Mouse (Mus musculus) megakaryocyte progenitor cell, adult 5-6 weeks (primary cell): ENCODE results near the gene Lyl1. TPM values are rescaled to one million over a fixed set of nuclear protein-coding genes. Genes with fewer than 3 reads are reported as not detected.

Experiments used
- ATAC-seq: replicated peaks from 2 replicates; pipeline ENCODE4 v1.8.0; 2016; ENCODE audit warnings: mild to moderate bottlenecking, moderate TSS enrichment, inconsistent platforms; ENCODE audit not compliant: poor library complexity
- total RNA-seq, 2 experiments: library from RNA; stranded (forward) in 1 of 2; stranded (reverse) in 1 of 2; fragments of 157-497, 149-512 nt in 1 of 2; fragments of 200-1000 nt in 1 of 2; gene quantifications; 2 replicates each; pipeline versions ENCODE4 v1.2.3 to v1.2.4; 2015 to 2017

Lyl1 gene
- total RNA-seq, 2 experiments from 2014 or later: 56.3 to 65.6 TPM

DNA sequence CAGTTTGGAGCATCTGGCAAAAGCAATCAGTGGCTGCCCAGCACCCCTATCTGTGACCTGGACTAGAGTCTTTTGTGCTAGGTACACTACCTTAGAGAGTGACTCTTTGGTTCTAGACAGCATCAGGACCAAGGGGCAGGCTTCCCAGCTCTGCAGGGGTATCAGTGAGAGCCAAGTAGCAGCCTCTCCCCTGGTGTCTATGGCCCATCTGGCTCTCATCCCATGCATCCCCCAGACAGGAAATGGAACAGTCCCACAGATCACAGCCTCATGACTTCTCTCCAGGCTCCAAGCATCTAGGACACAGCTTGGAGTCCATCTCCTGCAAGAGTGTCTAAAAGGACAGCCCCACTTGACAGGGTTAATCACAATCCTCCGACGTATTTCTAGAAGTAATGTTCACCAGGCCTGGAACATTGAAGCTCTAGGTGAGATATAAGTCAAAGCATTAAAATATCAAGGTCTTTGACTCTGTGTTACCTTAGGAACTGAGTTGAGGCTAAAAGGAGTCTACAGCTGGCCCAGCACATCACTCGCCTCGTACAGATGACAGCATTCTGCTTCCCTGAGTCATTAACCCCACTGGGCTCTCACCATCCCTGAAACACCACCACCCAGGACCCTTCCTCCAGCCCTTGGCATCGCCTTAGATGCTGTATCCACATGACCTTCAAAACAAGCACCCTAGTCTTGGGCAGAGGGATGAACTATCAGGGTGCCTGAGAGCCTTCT is 17.9 kb downstream of the Lyl1 start:
- no peak for ATAC-seq

DNA sequence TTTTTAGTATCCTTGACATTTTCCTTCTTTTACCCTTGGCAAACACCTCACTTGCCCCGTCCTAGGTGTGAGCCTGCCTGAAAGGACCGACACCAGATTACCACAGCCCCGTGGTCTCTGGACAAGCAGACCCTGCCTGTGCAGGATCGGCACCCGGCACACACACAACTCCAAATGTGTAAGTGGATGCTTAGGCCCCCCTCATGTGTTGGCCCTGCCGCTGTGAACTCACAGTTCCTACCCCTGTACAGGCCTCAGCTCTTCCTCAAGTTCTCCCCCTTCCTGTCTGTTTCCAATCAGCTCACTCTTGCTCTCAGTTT is 21.2 kb downstream of the Lyl1 start:
- no peak for ATAC-seq

DNA sequence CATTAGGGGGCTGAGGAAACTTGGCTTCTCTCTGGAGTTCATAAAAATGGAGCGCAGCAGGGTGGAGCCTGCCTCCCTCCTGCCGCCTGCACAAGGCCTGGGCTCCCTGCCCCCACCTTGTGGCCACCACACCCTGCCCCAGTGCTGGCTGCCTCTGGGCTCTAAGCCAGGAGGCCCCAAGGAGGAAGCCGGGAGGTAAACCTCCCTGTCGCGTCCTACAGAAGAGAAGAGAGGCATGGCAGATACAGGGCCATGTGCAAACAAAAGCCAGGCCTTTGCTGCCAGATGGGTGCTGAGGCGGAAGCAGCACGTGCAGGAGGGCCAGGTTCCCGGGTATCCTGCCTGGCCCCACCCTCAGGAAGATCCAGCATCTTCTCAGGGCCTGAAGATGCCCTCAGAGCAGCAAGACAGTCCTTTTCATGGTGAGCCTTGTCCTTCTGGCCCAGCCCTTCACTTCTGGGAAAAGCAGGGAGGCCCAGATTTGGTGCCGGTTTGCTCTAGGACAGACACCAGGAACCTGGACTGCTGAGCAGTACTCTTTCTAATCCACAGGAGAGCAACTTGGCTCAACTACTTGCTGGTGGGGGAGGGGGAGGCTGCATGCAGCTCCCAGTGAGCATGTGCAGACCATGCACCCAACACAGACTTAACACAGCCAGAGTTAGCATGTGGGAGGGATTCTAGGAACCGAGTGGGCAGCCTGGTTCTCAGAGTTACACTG is 21.8 kb downstream of the Lyl1 start, which contains the start of gene G430095P16Rik:
TSS of gene G430095P16Rik (plus strand) at position 158 of the 721 bp plus-strand sequence.
- peak; percentile 83 for ATAC-seq

DNA sequence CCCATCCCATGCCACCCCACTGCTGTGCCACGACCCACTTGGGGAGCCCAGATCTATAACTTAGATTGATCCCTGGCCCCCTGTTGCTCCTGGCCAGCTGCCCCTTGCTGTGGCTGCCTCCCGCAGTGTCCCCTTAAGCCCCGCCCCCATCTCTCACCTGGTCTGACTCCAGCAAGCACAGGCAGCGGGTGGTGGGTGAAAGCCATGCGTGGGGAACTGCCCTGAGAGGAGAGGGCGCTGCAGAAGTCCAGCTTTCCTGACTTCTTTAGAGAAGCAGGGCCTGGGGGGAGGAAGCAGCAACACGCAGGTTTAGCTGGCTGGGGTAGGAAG is 22.3 kb downstream of the Lyl1 start:
- peak; percentile 15; the same call in 1 of the 2 replicates for ATAC-seq

DNA sequence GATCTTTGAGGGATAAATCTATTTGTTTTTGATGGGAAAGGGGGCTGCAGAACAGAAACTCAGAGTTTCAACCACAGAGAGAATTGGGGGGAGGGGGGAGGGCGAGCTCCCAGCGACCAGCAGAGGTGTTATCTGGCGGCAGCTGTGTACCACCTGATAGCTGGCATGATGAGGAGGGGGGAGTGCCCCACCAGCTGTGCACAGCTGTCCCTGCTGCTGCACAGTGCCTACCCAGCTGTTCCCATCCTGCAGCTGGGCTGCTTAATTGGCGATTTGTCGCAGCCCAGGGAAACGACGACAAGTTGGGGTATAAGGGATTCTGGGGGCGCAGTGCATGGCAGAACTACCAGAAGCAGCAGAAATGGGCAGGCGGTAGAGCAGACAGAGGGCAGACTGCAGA is 23.4 kb downstream of the Lyl1 start:
- peak; percentile 25 for ATAC-seq

DNA sequence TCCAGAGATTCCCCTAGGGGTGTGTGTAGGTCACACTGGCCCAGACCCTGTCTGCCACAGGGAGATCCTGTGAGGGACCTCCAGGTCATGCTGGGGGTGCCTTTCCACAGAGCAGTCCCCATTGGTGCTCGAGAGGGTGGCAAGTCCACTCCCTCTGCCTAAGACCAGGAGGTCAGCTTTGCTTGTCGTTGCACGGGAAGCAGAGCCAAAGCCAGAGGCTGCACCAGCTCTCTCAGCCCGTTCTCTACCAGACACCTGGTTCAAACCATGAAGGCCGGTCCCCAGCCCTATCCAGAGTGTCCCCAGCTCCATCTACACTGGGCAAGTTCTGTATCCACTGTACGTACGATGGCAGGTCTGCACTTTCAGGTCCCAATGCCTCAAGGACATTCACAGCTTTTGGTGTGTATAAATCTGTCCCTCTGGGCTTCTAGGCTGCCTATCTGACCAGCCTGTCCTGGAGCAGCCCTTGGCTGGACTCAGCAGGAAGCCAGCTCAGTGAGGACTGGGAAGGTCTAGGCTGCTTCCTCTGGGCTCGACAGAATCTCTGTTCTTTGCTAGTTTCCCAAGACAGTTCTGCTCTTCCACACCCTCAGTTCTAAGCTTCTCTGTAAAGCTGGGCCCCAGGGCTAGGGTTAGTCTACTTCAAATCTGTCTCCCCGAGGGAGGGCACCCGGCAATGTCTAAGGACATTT is 24.1 kb downstream of the Lyl1 start:
- no peak for ATAC-seq

DNA sequence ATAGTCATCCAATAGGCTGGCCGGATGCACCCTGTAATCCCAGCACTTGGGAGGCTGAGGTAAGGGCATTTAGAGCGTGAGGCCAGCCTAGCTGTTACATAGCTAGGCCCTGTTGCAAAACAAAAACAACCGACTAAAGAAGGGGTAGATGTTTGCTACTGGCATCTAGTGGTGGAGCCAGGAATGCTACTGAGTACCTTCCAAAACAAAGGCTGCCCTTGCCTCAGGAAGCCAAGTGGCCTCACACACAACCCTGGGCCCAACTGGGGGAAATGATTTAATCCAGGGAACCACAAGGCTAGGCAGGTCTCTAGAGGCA is 24.6 kb downstream of the Lyl1 start:
- ATAC-seq: peak; percentile 30

DNA sequence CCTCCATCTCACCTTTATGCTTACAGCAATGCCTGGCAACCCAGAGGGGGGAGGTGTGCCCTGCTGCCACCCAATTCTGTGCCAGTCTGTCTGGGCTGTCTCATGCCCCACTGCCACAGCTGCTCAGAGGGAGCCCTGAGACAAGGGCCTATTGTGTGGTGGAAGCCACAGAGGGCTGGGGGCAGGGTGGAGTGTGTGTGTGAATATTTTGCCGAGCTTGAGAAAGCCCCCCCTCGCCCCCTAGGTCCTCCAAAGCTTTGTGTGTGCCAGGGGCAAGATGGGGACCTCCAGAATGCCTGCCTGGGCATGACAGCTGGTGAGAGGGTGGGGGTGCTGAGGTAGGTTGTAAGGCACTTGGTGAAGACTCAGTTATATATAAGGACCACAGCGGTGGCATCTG is 27.2 kb downstream of the Lyl1 start:
- ATAC-seq: no peak

DNA sequence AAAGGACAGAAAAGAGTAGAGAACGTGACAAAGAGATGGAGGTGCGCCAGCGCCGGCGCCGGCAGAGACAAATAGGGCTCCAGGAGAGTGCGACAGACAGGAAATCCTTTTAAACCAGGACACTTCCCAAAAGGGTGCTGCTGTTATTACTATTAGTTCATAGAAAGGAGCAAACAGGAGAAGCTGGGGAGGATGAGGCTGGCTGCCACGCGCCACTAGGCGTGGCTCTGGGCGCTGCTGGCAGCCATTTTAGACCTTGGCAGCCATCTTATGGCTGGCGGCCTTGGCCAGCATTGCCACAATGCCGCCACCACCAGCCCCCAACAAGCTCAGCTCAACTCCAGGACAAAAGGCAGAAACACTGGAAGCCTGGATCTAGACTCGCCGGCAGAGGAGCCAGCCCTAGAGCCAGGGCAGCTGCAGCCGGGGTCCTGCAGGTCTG is 28.7 kb downstream of the Lyl1 start:
- ATAC-seq: 0 out of 2 replicates have a peak, but pooled peaks have one; percentile 6

DNA sequence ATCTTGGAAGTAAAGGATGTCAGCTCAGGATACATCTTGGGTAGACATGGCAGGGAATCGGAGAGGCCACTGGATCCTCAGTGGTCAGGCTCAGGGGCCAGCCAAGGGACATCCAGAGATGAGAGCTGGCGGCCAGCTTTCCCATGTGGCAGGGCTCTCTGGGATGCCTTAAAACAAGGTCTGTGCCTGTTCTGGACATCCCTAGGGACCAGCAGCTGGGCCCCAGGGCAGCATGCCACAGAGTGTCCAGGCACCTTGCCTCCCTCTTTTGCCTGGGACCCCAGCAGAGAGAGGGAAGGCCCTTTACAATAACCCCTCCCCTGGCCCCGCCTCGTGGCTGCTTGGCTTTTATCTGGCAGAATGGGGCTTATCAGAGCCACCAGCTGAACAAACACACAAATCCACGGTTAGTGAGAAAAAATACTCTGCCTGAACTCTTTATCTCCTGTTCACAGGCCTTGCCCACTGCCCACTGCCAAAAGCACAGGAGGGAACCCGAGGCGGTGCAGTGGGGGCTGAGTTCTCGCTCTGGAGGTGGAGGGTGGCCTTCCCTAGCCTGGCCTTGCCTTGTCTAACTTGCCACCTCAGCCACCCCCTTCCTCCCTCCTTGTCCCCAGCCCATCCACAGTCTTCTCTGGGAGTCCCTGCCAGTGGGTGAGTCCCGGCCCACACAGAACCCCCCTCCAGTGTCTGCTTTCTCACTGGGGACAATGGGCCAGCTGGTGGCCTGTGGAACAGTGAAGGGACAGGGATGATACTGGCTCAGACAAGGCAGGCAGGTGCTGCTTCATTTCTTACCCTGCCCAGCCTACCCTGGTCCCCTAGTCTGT is 29.5 kb downstream of the Lyl1 start:
- peak; percentile 83 for ATAC-seq

DNA sequence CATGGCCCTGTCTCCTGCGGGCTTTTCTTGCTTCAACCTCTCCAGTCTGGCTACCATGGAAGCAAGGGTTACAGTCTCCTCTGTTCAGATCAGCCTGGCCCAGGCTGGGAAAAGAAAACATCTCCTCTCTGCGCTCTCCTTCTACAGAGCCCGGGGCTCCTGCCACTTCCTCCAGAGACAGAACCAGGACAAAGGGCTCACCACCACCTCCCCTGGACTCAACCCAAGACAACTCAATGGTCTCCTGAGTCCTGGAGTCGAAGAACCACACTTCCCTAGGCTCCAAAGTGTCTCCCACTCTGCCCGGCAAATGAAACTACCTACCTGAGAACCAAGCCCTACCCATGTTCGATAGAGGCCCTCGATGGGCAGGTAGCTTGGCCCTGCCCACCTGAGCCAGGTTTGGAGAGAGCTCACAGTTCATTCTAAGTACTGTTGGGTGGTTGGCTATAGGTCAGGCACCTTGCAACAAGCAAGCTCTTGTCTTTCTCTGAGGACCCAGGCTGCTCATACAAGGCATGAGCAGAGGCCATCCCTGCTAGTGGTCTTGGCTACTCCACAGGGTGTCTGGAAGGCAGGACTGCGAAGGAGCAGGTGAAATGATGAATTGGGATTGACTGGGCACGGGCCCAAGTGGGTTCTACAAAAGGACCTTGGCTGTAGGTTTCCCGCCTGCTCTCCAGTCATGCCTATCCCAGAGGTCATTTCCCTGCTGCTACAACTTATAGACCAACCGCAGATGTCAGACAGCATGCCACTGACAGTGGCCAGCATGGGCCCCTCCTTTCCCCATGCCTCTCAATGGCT is 30.3 kb downstream of the Lyl1 start:
- ATAC-seq: no peak

DNA sequence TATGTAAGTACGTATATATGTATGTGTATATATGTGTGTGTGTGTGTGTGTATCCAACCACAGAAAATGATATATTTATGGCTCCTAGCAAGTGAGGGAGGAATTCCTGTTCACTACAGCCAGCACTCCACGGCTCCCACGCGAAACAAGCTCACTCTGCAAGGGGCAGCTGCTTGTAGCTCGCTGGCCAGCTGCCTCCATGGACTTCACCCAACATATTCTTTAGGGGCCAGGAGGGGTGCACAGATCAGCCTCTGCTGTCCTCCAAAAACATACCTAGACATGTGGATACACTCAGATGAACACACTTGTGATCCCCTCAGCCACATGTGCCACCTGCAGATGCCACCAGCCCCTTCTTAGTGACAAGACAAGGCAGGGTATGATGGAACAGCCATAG is 31.3 kb downstream of the Lyl1 start:
- no peak for ATAC-seq

DNA sequence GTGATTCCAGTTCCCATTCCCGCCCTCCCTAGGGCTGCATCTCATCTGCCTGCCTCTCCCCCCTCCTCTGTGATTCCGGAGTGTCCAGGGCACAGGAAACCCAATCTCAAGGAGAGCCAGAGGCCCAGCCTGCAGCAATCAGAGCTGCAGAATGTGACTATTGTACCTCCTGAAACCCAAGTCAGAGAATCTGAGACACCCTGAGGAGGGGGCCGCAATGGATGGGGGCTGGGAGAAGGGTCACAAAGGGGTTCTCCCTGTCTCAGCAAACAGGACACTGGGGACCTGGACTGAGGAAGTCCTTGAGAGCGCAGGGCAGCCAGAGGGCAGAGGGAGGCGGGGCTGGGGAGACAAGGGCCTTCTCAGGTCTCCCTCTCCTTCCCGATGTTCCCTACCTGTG is 31.7 kb downstream of the Lyl1 start:
- no peak for ATAC-seq

DNA sequence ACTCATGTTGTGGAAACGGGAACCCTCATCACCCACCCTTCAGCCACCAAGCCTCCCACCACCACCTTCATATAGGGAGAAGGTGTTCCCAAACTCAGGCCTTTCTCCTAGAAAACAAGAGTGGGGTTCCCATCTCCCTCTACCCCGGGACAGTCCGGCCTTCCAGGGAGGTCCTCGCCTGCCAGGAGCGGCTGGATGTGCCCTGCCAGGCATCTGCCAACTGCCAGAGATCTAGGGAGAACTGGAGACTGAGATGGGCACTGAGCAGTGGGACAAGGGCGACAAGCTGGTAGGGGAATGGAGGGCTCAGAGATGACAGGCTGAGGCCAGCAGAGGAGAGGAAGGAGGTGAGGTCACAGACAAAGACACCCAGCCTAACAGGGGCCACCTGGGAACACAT is 32.7 kb downstream of the Lyl1 start:
- ATAC-seq: no peak

DNA sequence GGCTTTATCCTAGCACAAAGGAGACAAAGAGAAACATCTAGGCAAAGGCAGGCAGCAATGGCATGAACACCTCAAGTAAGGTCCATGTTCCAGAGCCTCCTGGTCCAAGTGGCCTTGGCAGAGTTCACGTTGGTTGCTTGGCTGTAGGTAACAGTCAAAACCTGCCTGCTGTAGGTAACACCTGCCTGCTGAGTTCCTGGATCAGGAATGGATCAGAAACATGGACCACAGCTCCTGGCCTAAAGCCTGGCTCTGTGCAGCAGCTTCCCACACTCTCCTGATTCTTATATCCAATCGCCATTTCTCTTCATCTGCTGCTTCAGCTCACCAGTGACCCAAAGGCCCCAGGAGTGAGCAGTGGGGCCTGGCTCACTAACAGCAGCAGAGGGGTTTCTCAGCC is 33.4 kb downstream of the Lyl1 start:
- no peak for ATAC-seq

DNA sequence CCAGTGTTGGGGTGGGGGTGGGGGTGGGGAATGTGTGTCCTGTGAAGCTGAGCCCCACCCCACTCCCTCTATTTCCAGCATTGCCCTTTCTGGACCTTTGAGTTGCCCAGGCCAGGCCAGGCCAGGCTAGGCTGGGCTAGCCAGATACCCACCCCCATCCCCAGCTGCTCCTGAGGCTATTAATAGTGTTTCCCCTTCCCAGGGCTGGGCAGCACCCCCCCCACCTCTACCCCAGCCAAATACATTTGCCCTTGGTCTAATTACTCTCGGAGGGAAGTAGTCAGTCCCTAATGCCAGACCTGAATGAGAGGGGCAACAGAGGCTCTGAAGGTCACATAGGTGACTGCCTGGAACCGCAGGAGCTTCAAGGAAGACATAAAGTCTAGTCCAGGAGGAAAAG is 34.3 kb downstream of the Lyl1 start:
- no peak for ATAC-seq

DNA sequence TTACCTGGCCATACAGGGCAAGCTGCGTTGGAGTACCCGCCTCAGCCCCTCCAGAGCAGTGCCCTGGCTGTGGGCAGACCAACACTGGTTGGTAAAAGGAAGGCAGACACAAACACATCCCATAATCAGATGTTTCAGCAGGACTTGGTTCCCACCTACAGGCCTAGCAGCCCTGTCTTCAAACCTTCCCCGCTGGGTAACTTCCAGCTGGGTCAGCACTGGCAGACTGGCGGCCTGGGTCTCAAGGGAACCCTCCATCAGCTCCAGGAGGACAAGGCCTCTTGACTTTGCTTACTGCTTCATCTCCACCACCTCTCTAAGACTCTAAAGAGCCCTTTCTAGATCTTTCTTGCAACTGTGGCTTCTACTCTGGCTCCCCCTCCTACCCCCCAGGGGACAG is 35.3 kb downstream of the Lyl1 start:
- ATAC-seq: no peak

DNA sequence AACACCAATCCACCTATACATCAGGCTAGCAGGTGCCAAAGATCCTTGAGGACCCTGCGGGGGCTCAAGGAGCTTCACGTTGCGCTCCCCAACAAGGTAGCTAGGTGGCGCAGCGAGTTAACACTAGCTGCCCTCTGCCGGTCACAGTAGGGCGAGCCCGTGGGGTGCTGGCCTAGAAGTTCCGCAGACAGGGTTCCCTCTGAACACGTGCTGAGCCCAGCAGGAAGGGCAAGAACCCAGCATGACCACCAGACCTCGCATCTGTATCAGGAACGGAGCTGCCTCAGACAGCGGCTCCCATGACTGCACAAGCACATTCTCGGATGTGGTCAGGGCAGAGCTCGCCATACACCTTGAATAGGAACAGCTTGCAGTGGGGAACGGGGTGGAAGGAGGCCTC is 36.4 kb downstream of the Lyl1 start:
- peak; percentile 96 for ATAC-seq

DNA sequence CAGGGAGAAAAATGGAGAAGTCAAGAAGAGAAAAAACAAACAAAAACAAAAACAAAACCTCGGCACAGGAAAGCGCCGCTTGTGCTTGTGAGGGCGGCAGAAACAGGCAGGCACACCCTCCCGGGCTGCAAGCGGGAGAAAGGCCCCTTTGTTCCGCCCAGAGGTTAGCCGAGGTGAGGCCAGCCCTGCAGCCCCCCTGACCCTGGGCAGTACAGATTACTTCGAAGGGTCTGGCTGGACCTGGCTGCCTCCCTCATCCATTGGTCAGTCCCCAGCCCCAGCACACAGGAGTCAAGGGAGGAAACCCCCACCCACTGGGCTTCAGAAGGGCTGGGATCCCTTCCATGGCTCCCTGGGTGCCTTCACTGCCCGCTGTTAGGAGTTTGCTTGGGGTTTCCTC is 37.0 kb downstream of the Lyl1 start:
- no peak for ATAC-seq

DNA sequence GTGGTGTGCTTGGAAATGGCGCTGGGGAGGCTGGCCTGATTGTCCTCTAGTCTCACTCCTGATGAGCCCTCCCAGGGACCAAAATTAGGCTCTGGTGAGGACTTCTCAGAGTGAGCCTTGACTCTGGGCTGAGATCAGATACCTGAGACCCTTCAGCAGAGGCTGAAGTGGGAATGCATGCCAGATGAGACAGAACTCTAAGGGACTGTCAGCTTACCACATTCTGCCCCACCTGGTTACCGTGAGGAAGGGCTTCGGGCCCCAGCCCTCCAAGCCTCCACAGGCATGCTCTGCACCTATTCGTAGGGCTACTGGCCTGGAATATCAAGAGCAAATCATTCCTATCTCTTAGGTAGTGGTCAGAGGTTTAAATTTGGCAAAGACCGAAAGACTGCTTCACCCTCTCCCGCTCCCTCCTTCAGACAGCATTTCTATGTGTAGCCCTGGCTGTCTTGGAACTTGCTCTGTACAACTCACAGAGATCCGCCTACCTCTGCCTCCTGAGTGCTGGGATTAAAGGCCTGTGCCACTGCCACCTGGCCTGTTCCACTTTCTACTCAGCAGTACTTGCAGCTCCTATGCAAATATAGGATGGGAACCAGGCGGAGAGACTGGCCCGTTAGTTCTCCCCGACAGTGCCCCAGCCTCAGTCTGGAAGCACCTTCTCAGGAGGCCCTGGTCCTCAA is 37.6 kb downstream of the Lyl1 start:
- no peak for ATAC-seq
